Mouse (Mus musculus): ENCODE measurements around the gene Hoxa13. TPM values are rescaled to one million over a fixed set of nuclear protein-coding genes. Genes with fewer than 3 reads are reported as not detected.

Hoxa13 gene
- polyA plus RNA-seq, 1 experiment from 2014 or later = not detected

GRCm38 (mm10) chr6:52223939-52224760 lies 36.5 kb downstream of the Hoxa13 start:
- peaks cover 91% of the 10 kb centered on the region for H3K27me3 ChIP-seq (ENCODE audit: control insufficient read depth, insufficient read depth, low read length)
- no peaks in the 10 kb centered on the region for H3K9me3 ChIP-seq (replicated peaks; ENCODE audit: control insufficient read depth, low read length)
- H3K36me3 ChIP-seq (ENCODE audit: control insufficient read depth, insufficient read depth, low read length) = no peaks in the 10 kb centered on the region
- H3K4me3 ChIP-seq (replicated peaks; ENCODE audit: low read length) = peak overlapping the region; percentile 19; the same call in 1 of the 2 replicates
- H3K4me2 ChIP-seq (ENCODE audit: low read depth, low read length) = peak overlapping the region; percentile 25; the same call in 1 of the 2 replicates
- H3K9ac ChIP-seq (ENCODE audit: low read length) = no peak overlapping the region; the same call in 1 of the 2 replicates
- H3K4me1 ChIP-seq (ENCODE audit: control insufficient read depth, insufficient read depth, low read length) = peaks cover 4% of the 10 kb centered on the region; the same call in 1 of the 2 replicates
- ATAC-seq (ENCODE audit: insufficient read depth, low FRiP score) = no peak
- WGBS = 9% methylated on average over 24 of the region's 24 CpGs
- no peak overlapping the region for H3K27ac ChIP-seq (ENCODE audit: low read length)

- H3K27ac ChIP-seq (ENCODE audit: low read length) = no peak overlapping the region
- no peak overlapping the region for H3K4me2 ChIP-seq (ENCODE audit: low read depth, low read length)
- no peak overlapping the region; the same call in 1 of the 2 replicates for H3K4me3 ChIP-seq (replicated peaks; ENCODE audit: low read length)
These were observed 38.0 kb downstream of the Hoxa13 start for GRCm38 (mm10) chr6:52222729-52223128.

DNA sequence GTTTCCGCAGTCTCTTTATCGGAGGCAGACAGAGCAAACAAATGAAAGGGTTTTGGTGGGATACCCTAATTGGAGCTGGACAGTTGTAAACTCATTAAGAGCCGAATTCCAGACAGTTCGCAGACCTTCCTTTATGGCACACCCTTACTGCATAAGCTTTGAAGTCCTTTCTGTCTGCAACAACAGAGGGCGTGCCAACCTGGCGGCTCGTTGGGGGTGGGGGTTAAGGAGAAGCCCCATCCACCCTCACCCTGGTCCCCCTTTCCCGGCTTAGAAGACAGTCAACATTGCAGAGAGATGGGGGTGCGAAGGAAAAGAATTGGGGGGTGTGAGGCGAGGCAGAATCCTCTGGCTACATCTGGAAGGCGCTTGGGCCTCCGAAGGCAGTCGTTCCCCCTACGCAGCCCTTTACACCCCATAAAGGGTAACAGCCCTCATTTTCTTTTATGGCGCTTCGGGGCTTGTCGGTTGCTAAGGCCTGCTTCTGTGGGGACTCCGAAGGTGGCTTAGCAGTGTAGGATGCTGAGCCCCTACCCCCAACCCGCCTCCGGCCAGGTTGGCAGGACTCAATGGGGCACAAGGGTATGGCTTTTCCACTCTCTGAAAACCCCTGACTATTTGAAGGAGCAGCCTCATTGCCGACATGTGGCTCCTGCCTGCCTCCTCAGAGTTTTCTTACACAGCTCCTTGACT lies 38.5 kb downstream of the Hoxa13 start:
- Histone ChIP-seq H3K27me3 (ENCODE audit: control insufficient read depth, insufficient read depth, low read length) (peaks cover 93% of the 10 kb centered on the region), H3K4me1 (ENCODE audit: control insufficient read depth, insufficient read depth, low read length) (peaks cover 8% of the 10 kb centered on the region; the same call in 1 of the 2 replicates), H3K4me2 (ENCODE audit: low read depth, low read length) (peak overlapping the region; percentile 97), H3K4me3 (replicated peaks; ENCODE audit: low read length) (peak overlapping the region; percentile 69), H3K36me3 (ENCODE audit: control insufficient read depth, insufficient read depth, low read length) (no peaks in the 10 kb centered on the region), H3K9ac (ENCODE audit: low read length) (no peak overlapping the region), H3K9me3 (replicated peaks; ENCODE audit: control insufficient read depth, low read length) (no peaks in the 10 kb centered on the region), H3K27ac (ENCODE audit: low read length) (peak overlapping the region; percentile 30; the same call in 1 of the 2 replicates)
- ATAC-seq (ENCODE audit: insufficient read depth, low FRiP score) = 0 out of 2 replicates have a peak, but pooled peaks have one; percentile 1
- 20% methylated on average over 21 of the region's 21 CpGs for WGBS

More at GRCm38 (mm10) chr6:52222729-52223128, 38.0 kb downstream of the Hoxa13 start:
- Histone ChIP-seq H3K9ac (ENCODE audit: low read length) (no peak overlapping the region), H3K9me3 (replicated peaks; ENCODE audit: control insufficient read depth, low read length) (no peaks in the 10 kb centered on the region), H3K27me3 (ENCODE audit: control insufficient read depth, insufficient read depth, low read length) (peaks cover 94% of the 10 kb centered on the region), H3K36me3 (ENCODE audit: control insufficient read depth, insufficient read depth, low read length) (no peaks in the 10 kb centered on the region), H3K4me1 (ENCODE audit: control insufficient read depth, insufficient read depth, low read length) (peaks cover 7% of the 10 kb centered on the region; the same call in 1 of the 2 replicates)
- no peak for ATAC-seq (ENCODE audit: insufficient read depth, low FRiP score)
- 40% methylated on average over 13 of the region's 13 CpGs for WGBS

DNA sequence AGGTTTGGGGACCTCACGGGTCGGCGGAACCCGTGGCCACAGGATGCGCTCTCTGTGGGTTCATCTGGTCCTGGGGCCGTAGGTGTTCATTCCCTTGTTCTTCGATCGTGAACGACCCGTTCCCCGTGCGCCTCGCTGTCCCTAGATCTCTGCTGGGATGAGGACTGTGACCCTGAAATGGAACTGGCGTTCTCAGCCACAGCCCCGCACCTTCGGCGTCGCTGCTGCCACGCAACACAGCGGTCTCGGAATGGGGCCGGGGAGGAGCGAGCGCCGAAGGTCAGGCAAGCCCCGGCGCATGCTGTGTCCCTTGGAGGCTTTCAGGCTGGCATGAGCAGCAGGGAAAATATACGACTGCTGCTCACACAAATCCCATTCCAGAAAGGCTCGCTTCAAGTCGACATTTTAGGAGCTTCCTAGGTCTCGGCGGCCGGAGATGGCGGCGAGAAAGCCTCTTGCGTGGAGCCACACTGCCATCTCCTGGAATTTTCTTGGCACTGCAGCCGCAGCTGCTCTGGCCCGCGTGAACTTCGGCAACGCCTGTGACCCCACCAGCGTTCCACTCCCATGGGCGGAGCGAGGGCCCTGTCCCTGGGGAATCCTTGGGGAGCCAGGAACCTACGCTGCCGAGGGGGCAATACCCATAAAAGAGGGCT lies 39.2 kb downstream of the Hoxa13 start, which contains the start of gene Hoxa7:
TSS of gene Hoxa7 (minus strand) at position 518 of the 656 bp plus-strand sequence.
- peak within 1 kb of the TSS; percentile 69 for H3K4me3 ChIP-seq (replicated peaks; ENCODE audit: low read length)
- ATAC-seq (ENCODE audit: insufficient read depth, low FRiP score) = peak; percentile 60; the same call in 1 of the 2 replicates
- peak within 1 kb of the TSS; percentile 70 for H3K27ac ChIP-seq (ENCODE audit: low read length)
- peaks cover 90% of the 10 kb centered on the region for H3K27me3 ChIP-seq (ENCODE audit: control insufficient read depth, insufficient read depth, low read length)
- WGBS = 1% methylated on average over 46 of the region's 46 CpGs
- H3K4me1 ChIP-seq (ENCODE audit: control insufficient read depth, insufficient read depth, low read length) = peaks cover 8% of the 10 kb centered on the region; the same call in 1 of the 2 replicates
- H3K4me2 ChIP-seq (ENCODE audit: low read depth, low read length) = peak within 1 kb of the TSS; percentile 97
- H3K9me3 ChIP-seq (replicated peaks; ENCODE audit: control insufficient read depth, low read length) = no peaks in the 10 kb centered on the region
- H3K9ac ChIP-seq (ENCODE audit: low read length) = peak within 1 kb of the TSS; percentile 82
- H3K36me3 ChIP-seq (ENCODE audit: control insufficient read depth, insufficient read depth, low read length) = no peaks in the 10 kb centered on the region

DNA sequence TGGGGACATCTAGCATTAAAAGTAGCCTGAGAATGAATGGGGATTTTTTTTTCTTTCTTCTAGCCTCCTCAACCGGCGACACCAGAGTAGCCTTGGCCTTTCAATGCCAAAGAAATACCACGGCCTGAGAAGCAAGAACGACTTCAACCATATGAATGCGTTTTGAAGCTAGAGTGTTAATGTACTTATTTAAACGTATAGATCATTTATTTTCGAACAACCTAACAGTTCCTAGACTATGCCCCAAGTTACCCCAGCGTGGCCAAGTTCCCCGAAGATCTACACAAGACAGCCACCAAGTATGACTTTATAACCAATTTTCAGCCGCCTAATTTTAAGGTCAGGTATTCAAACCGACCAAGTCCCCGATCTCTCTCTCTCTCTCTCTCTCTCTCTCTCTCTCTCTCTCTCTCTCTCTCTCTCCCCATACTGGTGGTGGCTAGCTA lies 39.8 kb downstream of the Hoxa13 start:
- no peaks in the 10 kb centered on the region for H3K9me3 ChIP-seq (replicated peaks; ENCODE audit: control insufficient read depth, low read length)
- peak overlapping the region; percentile 69 for H3K4me3 ChIP-seq (replicated peaks; ENCODE audit: low read length)
- no peak for ATAC-seq (ENCODE audit: insufficient read depth, low FRiP score)
- H3K27me3 ChIP-seq (ENCODE audit: control insufficient read depth, insufficient read depth, low read length) = peaks cover 90% of the 10 kb centered on the region
- peak overlapping the region; percentile 97 for H3K4me2 ChIP-seq (ENCODE audit: low read depth, low read length)
- H3K4me1 ChIP-seq (ENCODE audit: control insufficient read depth, insufficient read depth, low read length) = peaks cover 8% of the 10 kb centered on the region; the same call in 1 of the 2 replicates
- H3K27ac ChIP-seq (ENCODE audit: low read length) = peak overlapping the region; percentile 70; the same call in 1 of the 2 replicates
- WGBS = 19% methylated on average over 12 of the region's 12 CpGs
- H3K36me3 ChIP-seq (ENCODE audit: control insufficient read depth, insufficient read depth, low read length) = no peaks in the 10 kb centered on the region
- H3K9ac ChIP-seq (ENCODE audit: low read length) = peak overlapping the region; percentile 82

GRCm38 (mm10) chr6:52220003-52220864 lies 40.4 kb downstream of the Hoxa13 start:
- Histone ChIP-seq H3K4me2 (ENCODE audit: low read depth, low read length) (peak overlapping the region; percentile 97), H3K36me3 (ENCODE audit: control insufficient read depth, insufficient read depth, low read length) (no peaks in the 10 kb centered on the region), H3K27ac (ENCODE audit: low read length) (0 out of 2 replicates have a peak overlapping the region, but pooled peaks have one; percentile 3), H3K9ac (ENCODE audit: low read length) (peak overlapping the region; percentile 35), H3K27me3 (ENCODE audit: control insufficient read depth, insufficient read depth, low read length) (peaks cover 88% of the 10 kb centered on the region), H3K4me3 (replicated peaks; ENCODE audit: low read length) (peak overlapping the region; percentile 69), H3K9me3 (replicated peaks; ENCODE audit: control insufficient read depth, low read length) (no peaks in the 10 kb centered on the region), H3K4me1 (ENCODE audit: control insufficient read depth, insufficient read depth, low read length) (peaks cover 8% of the 10 kb centered on the region; the same call in 1 of the 2 replicates)
- no peak for ATAC-seq (ENCODE audit: insufficient read depth, low FRiP score)
- WGBS = 34% methylated on average over 32 of the region's 32 CpGs

GRCm38 (mm10) chr6:52219234-52219942 lies 41.3 kb downstream of the Hoxa13 start:
- Histone ChIP-seq H3K4me1 (ENCODE audit: control insufficient read depth, insufficient read depth, low read length) (peaks cover 8% of the 10 kb centered on the region; the same call in 1 of the 2 replicates), H3K9ac (ENCODE audit: low read length) (0 out of 2 replicates have a peak overlapping the region, but pooled peaks have one; percentile 35), H3K27me3 (ENCODE audit: control insufficient read depth, insufficient read depth, low read length) (peaks cover 89% of the 10 kb centered on the region), H3K4me2 (ENCODE audit: low read depth, low read length) (peak overlapping the region; percentile 97; the same call in 1 of the 2 replicates), H3K36me3 (ENCODE audit: control insufficient read depth, insufficient read depth, low read length) (no peaks in the 10 kb centered on the region), H3K27ac (ENCODE audit: low read length) (0 out of 2 replicates have a peak overlapping the region, but pooled peaks have one; percentile 3), H3K4me3 (replicated peaks; ENCODE audit: low read length) (no peak overlapping the region; the same call in 1 of the 2 replicates), H3K9me3 (replicated peaks; ENCODE audit: control insufficient read depth, low read length) (no peaks in the 10 kb centered on the region)
- no peak for ATAC-seq (ENCODE audit: insufficient read depth, low FRiP score)
- WGBS = 44% methylated on average over 9 of the region's 9 CpGs
